Mouse (Mus musculus) Patski (cell line): ENCODE measurements around the gene Zfp428. TPM values are rescaled to one million over a fixed set of nuclear protein-coding genes. Genes with fewer than 3 reads are reported as not detected.

ENCODE experiments used
- ATAC-seq: fragments of 100-300 bp; one replicate; pipeline ENCODE4 v1.8.0; 2021
- CTCF ChIA-PET: fragments of 350-600 bp; sonication (Branson Sonifier 250); formaldehyde crosslinking; loops from one replicate; lab custom pipeline; 2022; ENCODE audit warnings: inconsistent platforms; lab: Charles Lee
- POLR2A ChIA-PET: fragments of 350-600 bp; sonication (Branson Sonifier 250); formaldehyde crosslinking; loops from one replicate; lab custom pipeline; 2022; ENCODE audit warnings: antibody characterized with exemption, inconsistent platforms; lab: Charles Lee
- DNase-seq: peaks from one replicate; pipeline ENCODE4 v3.0.0-alpha.2; 2011; ENCODE audit warnings: low read depth, low spot score
- H3K27me3 ChIP-seq: fragments of 371-371 bp; one replicate; pipeline ENCODE4 v1.5.1; 2021
- CTCF ChIP-seq: fragments of 100-300 bp; IDR thresholded peaks from one replicate; pipeline ENCODE4 v1.5.1; 2021
- in situ Hi-C: fragments of 300-500 bp; cut with MboI; formaldehyde crosslinking; loops from 3 replicates; pipeline ENCODE4 v1.11.1; 2018; ENCODE audit warnings: low pct_unique_long_range_greater_than_20kb, mixed read lengths
- polyA plus RNA-seq: library from polyadenylated mRNA; unstranded; gene quantifications from one replicate; pipeline ENCODE4 v1.2.3, GENCODE M21; 2021

Zfp428 gene
- polyA plus RNA-seq, 1 experiment from 2014 or later: 32.4 TPM

GRCm38 (mm10) chr7:24530062-24530931 lies 23.5 kb downstream of the Zfp428 start, which contains the start of gene Irgq:
Gene Irgq (plus strand): TSS chr7:24530689.
- no peak for TF ChIP-seq CTCF
- in situ Hi-C loops: loop anchor here (5.0 kb wide), 1 partner anchor 42 kb away; no protein-coding TSS in a partner anchor
- H3K27me3 ChIP-seq: no peaks in the 10 kb centered on the region
- ChIA-PET CTCF (interaction anchor here (0.8 to 3.3 kb wide), 11 partner anchors 14 to 132 kb away, joined by 3 to 32 read pairs (median 5); partner anchors contain the start of genes Pinlyp, Xrcc1 and Zfp428), POLR2A (interaction anchor here (0.9 to 2.6 kb wide), 5 partner anchors 12 to 72 kb away, joined by 3 to 15 read pairs (median 7); partner anchors contain the start of genes Pinlyp, Xrcc1 and Zfp428)
- ATAC-seq: peak; percentile 51
- DNase-seq: peak; percentile 97

GRCm38 (mm10) chr7:24531211-24531971 lies 24.6 kb downstream of the Zfp428 start:
- TF ChIP-seq CTCF: no peak
- ChIA-PET CTCF (interaction anchor here (0.8 to 3.3 kb wide), 19 partner anchors 8 to 121 kb away, joined by 3 to 32 read pairs (median 5); partner anchors contain the start of genes Pinlyp, Xrcc1 and Zfp428), POLR2A (interaction anchor here (0.9 to 2.6 kb wide), 4 partner anchors 15 to 71 kb away, joined by 3 to 15 read pairs (median 8); partner anchors contain the start of genes Pinlyp, Xrcc1 and Zfp428)
- DNase-seq (no peak), ATAC-seq (peak; percentile 74)
- in situ Hi-C loops: loop anchor here (5.0 kb wide), 1 partner anchor 41 kb away; no protein-coding TSS in a partner anchor
- H3K27me3 ChIP-seq: no peaks in the 10 kb centered on the region

GRCm38 (mm10) chr7:24533031-24533571 lies 26.3 kb downstream of the Zfp428 start:
- no peaks in the 10 kb centered on the region for H3K27me3 ChIP-seq
- in situ Hi-C loops: loop anchor here (5.0 kb wide), 1 partner anchor 39 kb away; no protein-coding TSS in a partner anchor
- no peak for ATAC-seq
- ChIA-PET CTCF (interaction anchor here (1.0 to 3.3 kb wide), 5 partner anchors 11 to 129 kb away, joined by 3 to 26 read pairs (median 6); no protein-coding TSS in a partner anchor), POLR2A (no interaction called here)
- TF ChIP-seq CTCF: no peak
- DNase-seq: no peak

- DNase-seq (no peak), ATAC-seq (no peak)
- in situ Hi-C loops: loop anchor here (5.0 kb wide), 1 partner anchor 38 kb away; no protein-coding TSS in a partner anchor
- no peaks in the 10 kb centered on the region for H3K27me3 ChIP-seq
- POLR2A ChIA-PET: no interaction called here
- CTCF ChIA-PET: interaction anchor here (1.5 kb wide), 1 partner anchor 28 kb away, joined by 6 read pairs; no protein-coding TSS in a partner anchor
- TF ChIP-seq CTCF: no peak
Observed at GRCm38 (mm10) chr7:24533806-24534205, 27.0 kb downstream of the Zfp428 start.

- ATAC-seq: no peak
- no peak for TF ChIP-seq CTCF
Observed at GRCm38 (mm10) chr7:24534301-24534700, 27.5 kb downstream of the Zfp428 start.

GRCm38 (mm10) chr7:24537081-24537480 lies 30.3 kb downstream of the Zfp428 start:
- H3K27me3 ChIP-seq: no peaks in the 10 kb centered on the region
- POLR2A ChIA-PET: interaction anchor here (0.8 to 1.4 kb wide), 3 partner anchors 30 to 55 kb away, joined by 3 to 7 read pairs (median 4); partner anchors contain the start of genes Cadm4 and Zfp428
- ATAC-seq (peak; percentile 89), DNase-seq (peak; percentile 94)
- CTCF ChIA-PET: interaction anchor here (1.3 to 4.2 kb wide), 3 partner anchors 9 to 30 kb away, joined by 3 to 14 read pairs (median 4); partner anchors contain the start of genes Pinlyp, Xrcc1 and Zfp428
- in situ Hi-C loops: loop anchor here (5.0 kb wide), 1 partner anchor 120 kb away; no protein-coding TSS in a partner anchor
- no peak for TF ChIP-seq CTCF

More at GRCm38 (mm10) chr7:24534301-24534700, 27.5 kb downstream of the Zfp428 start:
- no peaks in the 10 kb centered on the region for H3K27me3 ChIP-seq
- no peak for DNase-seq
- CTCF ChIA-PET: interaction anchor here (2.3 kb wide), 1 partner anchor 30 kb away, joined by 8 read pairs; no protein-coding TSS in a partner anchor
- POLR2A ChIA-PET: no interaction called here
- in situ Hi-C loops: loop anchor here (5.0 kb wide), 1 partner anchor 38 kb away; no protein-coding TSS in a partner anchor

GRCm38 (mm10) chr7:24537591-24537990 lies 30.8 kb downstream of the Zfp428 start:
- ATAC-seq: no peak
- POLR2A ChIA-PET: interaction anchor here (0.6 to 1.4 kb wide), 4 partner anchors 10 to 56 kb away, joined by 3 to 7 read pairs (median 4); partner anchors contain the start of genes Cadm4 and Zfp428
- CTCF ChIA-PET: interaction anchor here (1.2 to 4.2 kb wide), 4 partner anchors 9 to 30 kb away, joined by 3 to 14 read pairs (median 4); partner anchors contain the start of genes Pinlyp, Xrcc1 and Zfp428
- TF ChIP-seq CTCF: no peak
- DNase-seq: no peak
- in situ Hi-C loops: loop anchor here (5.0 kb wide), 1 partner anchor 120 kb away; no protein-coding TSS in a partner anchor
- H3K27me3 ChIP-seq: no peaks in the 10 kb centered on the region

GRCm38 (mm10) chr7:24538154-24538553 lies 31.3 kb downstream of the Zfp428 start:
- DNase-seq (no peak), ATAC-seq (no peak)
- CTCF ChIA-PET: interaction anchor here (1.2 to 4.2 kb wide), 4 partner anchors 8 to 65 kb away, joined by 3 to 14 read pairs (median 7); partner anchors contain the start of genes Pinlyp and Xrcc1
- POLR2A ChIA-PET: interaction anchor here (0.6 to 1.7 kb wide), 6 partner anchors 9 to 410 kb away, joined by 3 to 6 read pairs (median 3); partner anchors contain the start of genes Cadm4 and Zfp428
- in situ Hi-C loops: loop anchor here (5.0 kb wide), 1 partner anchor 119 kb away; no protein-coding TSS in a partner anchor
- TF ChIP-seq CTCF: no peak
- H3K27me3 ChIP-seq: no peaks in the 10 kb centered on the region
